Mouse (Mus musculus) C2C12 (cell line): ENCODE measurements around the gene Fos. TPM values are rescaled to one million over a fixed set of nuclear protein-coding genes. Genes with fewer than 3 reads are reported as not detected.

Experiments used
- H3K27me3 ChIP-seq: one replicate; pipeline ENCODE4 v1.6.1; 2011; ENCODE audit not compliant: control insufficient read depth, insufficient read depth, insufficient read length
- H3K36me3 ChIP-seq: one replicate; pipeline ENCODE4 v1.6.1; 2011; ENCODE audit not compliant: control insufficient read depth, insufficient read depth
- H3K4me3 ChIP-seq: one replicate; pipeline ENCODE4 v1.5.1; 2011; ENCODE audit warnings: mild to moderate bottlenecking, control low read depth; ENCODE audit not compliant: poor library complexity, insufficient read depth, severe bottlenecking
- H3K79me2 ChIP-seq: one replicate; pipeline ENCODE4 v1.6.1; 2011; ENCODE audit not compliant: control insufficient read depth, insufficient read depth
- H3K79me3 ChIP-seq: one replicate; pipeline ENCODE4 v1.6.1; 2011; ENCODE audit warnings: low read depth, control low read depth
- H3ac ChIP-seq: one replicate; pipeline ENCODE3; 2011; ENCODE audit warnings: low read depth; ENCODE audit not compliant: control insufficient read depth, insufficient read length
- CEBPB ChIP-seq: IDR thresholded peaks from one replicate; pipeline ENCODE4 v1.6.1; 2011; ENCODE audit warnings: low read depth, mild to moderate bottlenecking, control low read depth, moderate library complexity
- CTCF ChIP-seq: IDR thresholded peaks from one replicate; pipeline ENCODE4 v1.5.1; 2011; ENCODE audit not compliant: control insufficient read depth, insufficient read depth, insufficient read length
- FOSL1 ChIP-seq: IDR thresholded peaks from one replicate; pipeline ENCODE4 v1.8.0; 2011; ENCODE audit warnings: mild to moderate bottlenecking, low read length; ENCODE audit not compliant: poor library complexity, insufficient read depth, severe bottlenecking
- MAX ChIP-seq: IDR thresholded peaks from one replicate; pipeline ENCODE4 v1.6.1; 2011; ENCODE audit warnings: mild to moderate bottlenecking, control low read depth
- MYOD1 ChIP-seq: IDR thresholded peaks from one replicate; pipeline ENCODE4 v1.6.1; 2011; ENCODE audit warnings: low read depth; ENCODE audit not compliant: control insufficient read depth, insufficient read length
- MYOG ChIP-seq: IDR thresholded peaks from one replicate; pipeline ENCODE4 v1.6.1; 2011; ENCODE audit not compliant: control insufficient read depth, insufficient read length; ENCODE audit errors: extremely low read depth
- USF1 ChIP-seq: IDR thresholded peaks from one replicate; pipeline ENCODE4 v1.6.1; 2011; ENCODE audit warnings: low read depth, mild to moderate bottlenecking, control low read depth, moderate library complexity
- polyA plus RNA-seq: library from polyadenylated mRNA; unstranded; fragments of >200 nt; fragmentation: generic; extraction: Trizol; gene quantifications from one replicate; pipeline ENCODE4 v1.2.1, GENCODE M21; 2012; ENCODE audit warnings: missing spikeins

Gene Fos
- polyA plus RNA-seq, 1 experiment = 2.7 TPM

- TF ChIP-seq MYOD1 = peak; percentile 54
- no peak for TF ChIP-seq CEBPB
- peak; percentile 81 for TF ChIP-seq FOSL1
- peak; percentile 25 for TF ChIP-seq USF1
- no peak for TF ChIP-seq CTCF
- peak; percentile 86 for TF ChIP-seq MAX
- H3ac ChIP-seq = peak overlapping the region; percentile 21
- no peaks in the 10 kb centered on the region for H3K79me2 ChIP-seq
- no peaks in the 10 kb centered on the region for H3K27me3 ChIP-seq
- no peak overlapping the region for H3K4me3 ChIP-seq
- H3K79me3 ChIP-seq = no peaks in the 10 kb centered on the region
- no peaks in the 10 kb centered on the region for H3K36me3 ChIP-seq
Observed at GRCm38 (mm10) chr12:85519553-85519952, 45.9 kb downstream of the Fos start.

GRCm38 (mm10) chr12:85521101-85521500 is 47.4 kb downstream of the Fos start:
- TF ChIP-seq MYOG (no peak), CEBPB (no peak), USF1 (no peak), MAX (no peak), CTCF (no peak), FOSL1 (no peak), MYOD1 (no peak)
- Histone ChIP-seq H3K4me3 (no peak overlapping the region), H3K36me3 (no peaks in the 10 kb centered on the region), H3K79me2 (no peaks in the 10 kb centered on the region), H3K27me3 (no peaks in the 10 kb centered on the region), H3K79me3 (no peaks in the 10 kb centered on the region), H3ac (no peak overlapping the region)

DNA sequence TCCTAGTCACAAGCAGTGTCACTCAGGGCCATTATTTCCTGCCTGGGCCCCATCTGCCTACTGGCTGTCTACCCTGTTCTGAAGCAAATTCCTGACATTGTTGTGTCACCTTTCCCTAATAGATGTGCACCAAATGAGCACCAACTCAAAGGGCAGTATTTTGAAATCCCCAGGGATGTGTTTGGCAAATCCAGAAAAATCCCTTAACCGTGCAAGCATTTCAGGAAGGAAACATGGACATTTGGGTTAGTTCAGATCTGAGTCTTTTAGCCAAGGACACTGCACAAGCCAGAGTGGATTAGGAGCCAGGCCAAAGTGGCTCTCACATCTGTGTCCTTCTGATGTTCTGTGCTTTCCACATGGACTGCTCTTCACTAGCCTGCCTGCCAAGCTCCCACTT is 48.0 kb downstream of the Fos start:
- no peak overlapping the region for H3ac ChIP-seq
- TF ChIP-seq CEBPB (no peak), MYOG (no peak), USF1 (no peak), CTCF (no peak), FOSL1 (no peak), MAX (no peak), MYOD1 (no peak)
- no peaks in the 10 kb centered on the region for H3K27me3 ChIP-seq
- H3K79me2 ChIP-seq = no peaks in the 10 kb centered on the region
- no peaks in the 10 kb centered on the region for H3K36me3 ChIP-seq
- H3K79me3 ChIP-seq = no peaks in the 10 kb centered on the region
- H3K4me3 ChIP-seq = no peak overlapping the region

DNA sequence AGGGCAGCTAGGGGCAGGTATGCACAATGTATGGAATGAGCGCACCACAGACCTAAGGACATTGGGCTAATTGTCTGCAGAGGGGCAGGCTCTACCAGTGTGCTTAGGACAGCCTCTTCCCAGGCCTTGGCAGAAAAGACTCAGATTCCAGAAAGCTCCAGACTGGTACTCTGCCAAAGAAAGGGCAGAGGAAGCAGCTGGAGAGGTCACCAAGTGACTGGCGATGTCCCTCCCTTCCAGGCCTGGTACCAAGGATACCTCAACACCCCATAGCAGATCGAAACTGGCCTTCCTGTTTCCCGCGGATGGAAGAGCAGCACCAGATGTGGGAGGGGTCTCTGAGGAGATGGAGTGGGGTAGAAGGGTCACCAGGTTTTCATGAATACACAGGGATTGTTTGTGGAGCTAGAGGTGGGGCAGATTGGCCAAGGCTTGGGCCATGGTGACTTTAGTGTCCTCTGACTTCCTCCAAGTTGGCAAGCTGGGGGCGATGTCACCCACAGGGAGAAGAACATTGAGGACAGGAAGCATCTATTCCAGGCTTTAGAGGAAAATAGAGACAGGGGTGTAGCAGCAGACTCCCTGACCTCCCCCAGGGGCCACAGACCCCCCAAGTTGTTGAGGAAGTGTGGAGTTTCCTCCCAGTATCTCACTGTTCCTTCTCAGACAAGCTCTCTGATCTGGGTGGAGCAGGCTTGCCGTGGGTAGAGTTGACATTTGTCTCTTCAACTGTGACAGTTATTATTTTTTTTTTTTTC is 49.1 kb downstream of the Fos start:
- no peak for TF ChIP-seq USF1
- no peak for TF ChIP-seq CEBPB
- TF ChIP-seq MYOG = no peak
- no peak for TF ChIP-seq MYOD1
- TF ChIP-seq CTCF = no peak
- TF ChIP-seq FOSL1 = no peak
- TF ChIP-seq MAX = no peak
- H3K36me3 ChIP-seq = no peaks in the 10 kb centered on the region
- H3K79me2 ChIP-seq = no peaks in the 10 kb centered on the region
- no peak overlapping the region for H3ac ChIP-seq
- H3K4me3 ChIP-seq = no peak overlapping the region
- no peaks in the 10 kb centered on the region for H3K27me3 ChIP-seq
- no peaks in the 10 kb centered on the region for H3K79me3 ChIP-seq

GRCm38 (mm10) chr12:85523421-85524192 is 49.9 kb downstream of the Fos start:
- Histone ChIP-seq H3K36me3 (no peaks in the 10 kb centered on the region), H3K79me2 (no peaks in the 10 kb centered on the region), H3K4me3 (no peak overlapping the region), H3K79me3 (no peaks in the 10 kb centered on the region), H3K27me3 (no peaks in the 10 kb centered on the region), H3ac (no peak overlapping the region)
- TF ChIP-seq USF1 (no peak), MAX (no peak), CEBPB (no peak), CTCF (no peak), MYOG (no peak), MYOD1 (no peak), FOSL1 (no peak)
